Mouse (Mus musculus) adrenal gland, postnatal 14 days (tissue): ENCODE results near the gene BC024978. TPM values are rescaled to one million over a fixed set of nuclear protein-coding genes. Genes with fewer than 3 reads are reported as not detected.
"Not testable (repeated sequence)": the region's sequence is repeated elsewhere in the genome, so short reads cannot be mapped to it uniquely, and the experiment has no call there.

Source experiments
- DNase-seq: peaks from one replicate; pipeline ENCODE4 v3.0.0; 2021; ENCODE audit warnings: mixed read lengths
- total RNA-seq: library from RNA; stranded (reverse); gene quantifications from 2 replicates; pipeline ENCODE4 v1.2.3, GENCODE M21; 2021

Gene BC024978
- total RNA-seq, 1 experiment from 2014 or later, result 22.9 TPM

DNA sequence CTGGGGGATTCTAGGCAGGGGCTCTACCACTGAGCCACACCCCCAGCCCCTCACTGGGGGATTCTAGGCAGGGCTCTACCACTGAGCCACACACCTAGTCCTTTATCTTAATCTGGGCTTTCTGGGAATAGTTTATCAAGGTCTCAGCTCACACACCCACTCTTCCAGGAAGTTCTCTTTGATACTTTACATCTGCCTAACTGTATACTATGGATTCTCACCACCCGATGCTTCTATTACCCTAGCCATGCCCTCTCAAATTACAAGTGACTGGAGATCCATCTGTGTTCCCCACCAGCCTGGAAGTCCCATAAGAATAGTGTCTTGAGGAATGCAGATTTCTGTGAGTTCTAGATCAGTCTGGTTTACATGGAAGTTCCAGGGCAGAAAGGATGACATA lies 27.0 kb downstream of the BC024978 start:
- no peak for DNase-seq

DNA sequence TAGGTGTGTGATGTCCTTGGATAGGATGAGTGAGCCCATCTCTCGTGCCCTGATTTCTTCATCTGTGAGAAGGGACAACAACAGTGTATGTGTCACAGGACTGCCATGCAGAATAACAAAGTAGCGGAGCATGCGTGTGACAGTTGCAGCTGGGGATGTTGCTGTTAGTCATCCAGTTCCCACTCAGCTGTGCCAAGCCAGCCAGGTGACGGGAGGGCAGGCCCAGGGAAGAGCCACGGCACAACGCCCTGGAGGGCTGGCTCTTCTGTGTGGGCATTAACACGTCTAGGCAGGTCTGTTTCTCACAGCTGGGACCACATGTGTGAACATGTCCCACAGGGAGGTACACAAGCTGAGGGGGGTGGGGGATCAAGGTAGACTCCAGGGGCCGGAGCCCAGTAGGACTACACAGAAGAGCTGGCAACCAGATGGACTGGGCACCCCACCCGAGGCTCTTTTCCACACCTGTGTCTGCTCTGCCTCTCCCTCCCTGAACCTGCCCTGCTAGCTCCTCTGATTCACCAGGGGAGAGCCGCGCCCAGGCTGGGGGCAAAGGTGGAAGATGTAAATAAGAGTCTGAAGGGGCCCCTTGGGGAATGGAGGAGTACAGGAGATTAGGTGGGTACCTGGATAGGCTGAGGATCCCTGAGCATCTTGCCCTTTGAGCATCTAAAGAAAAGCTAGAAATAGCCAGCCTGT lies 29.4 kb downstream of the BC024978 start:
- peak; percentile 83 for DNase-seq

DNA sequence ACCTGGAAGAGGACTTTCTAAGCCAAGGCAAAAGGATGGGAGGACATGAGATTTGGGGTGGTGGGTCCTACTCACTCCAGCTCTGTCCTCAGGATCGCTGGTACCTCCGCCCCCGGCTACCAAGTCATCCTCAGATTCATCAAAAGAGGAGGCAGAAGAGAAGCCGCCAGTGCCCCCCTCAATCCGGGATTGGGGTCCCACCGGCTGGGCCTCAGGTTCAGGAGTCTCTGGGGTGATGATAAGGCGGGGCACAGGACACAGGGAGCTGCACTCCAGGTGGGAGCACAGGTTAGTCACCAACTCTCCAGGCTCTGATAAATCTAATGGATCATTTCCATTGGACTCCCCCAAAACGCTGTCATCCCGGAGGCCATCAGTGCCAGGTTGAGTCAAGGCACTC lies 31.7 kb downstream of the BC024978 start:
- no peak for DNase-seq

DNA sequence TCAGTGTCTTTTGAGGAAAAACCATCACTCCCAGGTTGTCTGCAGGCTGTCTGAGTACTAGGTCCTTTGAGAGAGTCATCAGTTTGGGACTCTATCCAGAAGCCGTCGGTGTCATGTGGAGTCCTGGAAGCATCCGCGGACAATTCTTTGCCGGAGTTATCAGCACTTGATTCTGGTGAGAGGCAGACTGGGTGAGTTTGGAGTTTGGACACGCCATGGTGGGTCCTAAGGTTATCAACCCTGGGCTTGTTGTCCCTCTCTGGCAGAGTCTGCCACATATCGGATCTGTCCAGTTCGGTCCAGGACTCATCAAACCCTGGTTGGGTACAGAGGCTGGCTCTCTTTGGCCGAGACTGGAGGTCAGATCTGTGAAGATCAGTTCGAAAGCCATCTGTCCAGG lies 32.1 kb downstream of the BC024978 start:
- DNase-seq, result peak; percentile 51

DNA sequence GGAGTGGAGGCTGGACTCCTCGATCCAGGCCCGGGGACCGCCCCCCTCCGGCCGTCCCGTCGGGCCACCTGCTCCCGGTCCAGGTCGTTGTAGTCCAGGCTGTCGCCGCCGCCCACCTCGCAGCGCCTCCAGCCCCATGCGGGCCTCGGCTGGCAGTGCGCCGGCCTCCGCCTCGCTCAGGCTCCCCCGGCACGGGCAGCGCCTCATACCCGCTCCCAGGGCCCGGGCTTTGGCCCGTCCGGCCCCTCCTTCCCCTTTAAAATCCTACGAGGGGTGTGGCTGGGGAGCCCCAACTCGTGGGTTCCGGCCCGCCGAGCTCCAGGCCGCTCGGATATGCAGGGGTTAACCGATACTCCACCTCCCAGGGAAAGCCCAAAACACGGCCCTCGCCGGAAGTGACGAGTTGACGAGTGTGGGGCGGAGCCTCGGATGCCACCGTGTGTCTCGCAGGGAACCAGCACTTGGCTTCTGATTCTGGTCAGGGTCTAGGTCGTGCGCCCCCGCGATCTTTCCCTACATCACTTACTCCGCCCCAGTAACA lies 32.8 kb downstream of the BC024978 start, which contains the start of gene Itpkc:
Itpkc (minus strand) TSS at position 381 of the 541 bp plus-strand sequence.
- DNase-seq, result peak; percentile 96

DNA sequence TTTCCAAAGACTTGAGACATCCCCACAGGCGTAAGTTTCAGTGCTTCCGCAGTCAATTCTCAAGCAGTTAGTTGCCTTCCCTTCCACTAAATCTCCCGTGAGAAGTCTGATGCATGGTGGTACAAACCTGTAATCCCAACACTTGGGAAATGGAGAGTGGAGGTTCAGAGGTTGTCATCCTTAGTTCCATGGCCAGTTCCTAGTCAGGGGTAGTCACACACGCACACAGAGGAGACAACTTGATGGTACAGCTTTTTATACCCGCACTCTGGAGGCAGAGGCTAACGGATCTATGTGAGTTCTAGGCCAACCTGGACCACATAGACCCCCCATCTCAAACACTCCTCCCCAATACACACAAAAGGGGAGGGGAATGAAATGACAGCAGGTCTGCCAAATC lies 33.3 kb downstream of the BC024978 start:
- DNase-seq, result no peak

DNA sequence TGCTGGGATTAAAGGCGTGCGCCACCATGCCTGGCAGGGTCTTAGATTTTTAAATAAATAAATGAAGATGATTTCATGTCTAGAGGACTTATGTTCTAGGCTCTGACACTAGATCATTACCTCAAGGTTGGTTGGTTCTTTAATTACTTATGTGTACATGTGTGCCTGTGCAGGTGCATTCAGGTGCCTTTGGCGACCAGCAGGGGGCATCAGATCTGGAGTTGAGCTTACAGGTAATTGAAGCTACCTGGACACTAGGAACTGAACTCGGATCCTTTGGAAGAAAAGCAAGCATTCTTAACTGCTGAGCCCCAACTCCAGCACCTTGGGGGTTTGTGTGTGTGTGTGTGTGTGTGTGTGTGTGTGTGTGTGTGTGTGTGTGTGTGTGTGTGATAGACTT lies 35.2 kb downstream of the BC024978 start:
- DNase-seq, result no peak

DNA sequence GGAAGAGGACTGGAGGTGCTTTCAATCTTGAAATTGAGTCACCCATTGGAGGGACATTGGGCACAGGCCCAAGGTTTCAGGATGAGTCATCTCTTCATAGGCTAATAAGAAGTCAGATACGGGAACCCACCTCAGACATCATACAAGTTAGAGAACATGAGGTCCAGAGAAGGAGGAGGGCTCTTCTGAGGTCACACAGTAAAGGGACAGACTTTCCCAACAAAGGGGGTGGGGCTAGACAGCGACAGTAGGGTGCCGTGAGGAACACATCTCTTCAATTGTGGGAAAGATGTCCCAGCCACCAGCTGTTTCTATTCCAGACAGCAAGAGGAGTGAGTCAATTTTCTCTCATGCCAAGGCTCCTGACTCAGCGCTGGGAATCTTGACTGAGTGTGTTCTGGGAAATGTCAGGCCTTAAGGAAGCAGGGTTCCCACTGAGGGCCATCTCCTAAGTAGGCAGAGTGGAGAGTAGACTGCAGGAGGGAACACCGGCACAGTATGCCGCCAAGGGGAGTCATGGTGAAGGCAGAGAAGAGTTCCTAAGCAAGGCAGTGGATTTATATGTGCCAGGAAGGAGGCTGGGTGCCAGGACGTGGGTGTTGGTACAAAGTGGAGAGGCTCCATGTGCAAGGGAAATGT lies 36.2 kb downstream of the BC024978 start:
- DNase-seq, result peak; percentile 91

DNA sequence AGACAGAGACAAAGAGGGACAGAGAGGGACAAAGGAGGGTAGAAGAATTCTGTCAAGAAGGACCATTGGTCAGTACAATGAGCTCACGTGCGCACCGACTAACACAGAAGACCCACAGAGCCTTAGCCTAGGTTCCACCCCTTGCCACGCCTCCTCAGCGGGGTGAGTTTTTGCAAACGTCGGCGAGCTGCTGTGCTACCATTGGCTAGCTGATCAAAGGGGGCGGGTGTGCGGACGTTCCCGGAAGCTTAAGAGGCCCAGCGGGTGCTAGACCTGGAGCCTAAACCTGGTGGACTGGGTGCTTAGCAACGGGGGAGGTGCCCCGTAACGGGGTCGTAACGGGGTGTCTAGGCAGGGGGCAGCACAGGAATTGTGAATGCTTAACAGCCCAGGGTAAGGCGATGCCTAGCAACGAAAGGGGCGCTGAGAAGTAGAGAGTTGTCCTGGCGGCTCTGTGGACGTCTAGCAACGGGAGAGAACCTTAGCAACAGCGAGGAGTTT lies 37.2 kb downstream of the BC024978 start, which contains the start of gene Coq8b:
Coq8b (plus strand) TSS at position 243 of the 501 bp plus-strand sequence.
- DNase-seq, result peak; percentile 97

DNA sequence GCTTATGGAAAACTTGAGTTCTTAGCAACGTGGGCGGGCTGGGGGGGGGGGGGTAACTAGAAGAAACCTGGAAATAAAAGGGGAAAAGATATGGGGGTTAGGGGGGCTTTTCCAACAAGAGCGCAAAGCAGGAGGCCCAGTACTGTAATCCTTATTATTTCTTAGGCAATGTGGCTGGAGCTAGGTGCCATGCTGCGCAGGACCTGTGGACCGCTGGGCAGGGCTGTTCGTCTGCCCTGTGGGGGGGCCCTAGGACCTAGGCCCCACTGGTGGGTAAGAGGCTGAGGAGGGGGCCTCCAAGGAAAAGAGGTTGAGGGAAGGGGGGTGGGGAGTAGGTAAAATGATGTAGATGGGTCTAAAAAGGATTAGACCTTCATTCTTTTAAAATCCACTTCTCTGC lies 37.7 kb downstream of the BC024978 start:
- DNase-seq, result no peak

DNA sequence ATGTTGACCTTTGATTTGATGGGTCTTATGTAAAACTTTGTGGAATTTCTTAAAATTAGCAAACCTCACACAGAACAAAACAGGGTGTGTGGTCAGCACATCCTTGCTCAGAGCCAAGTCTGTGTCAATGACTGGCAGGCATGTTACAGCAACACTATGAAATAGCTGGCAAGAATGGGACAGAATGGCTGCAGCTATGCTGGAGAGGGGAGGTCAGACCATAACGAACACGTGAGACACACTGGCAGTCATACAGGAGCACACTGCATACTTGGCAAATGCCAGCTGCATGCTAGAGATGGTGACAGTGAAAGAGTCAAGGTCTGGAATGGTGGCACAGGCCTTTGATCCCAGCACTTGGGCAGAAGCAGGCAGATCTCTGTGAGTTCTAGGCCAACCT lies 40.1 kb downstream of the BC024978 start:
- DNase-seq, result peak; percentile 69

DNA sequence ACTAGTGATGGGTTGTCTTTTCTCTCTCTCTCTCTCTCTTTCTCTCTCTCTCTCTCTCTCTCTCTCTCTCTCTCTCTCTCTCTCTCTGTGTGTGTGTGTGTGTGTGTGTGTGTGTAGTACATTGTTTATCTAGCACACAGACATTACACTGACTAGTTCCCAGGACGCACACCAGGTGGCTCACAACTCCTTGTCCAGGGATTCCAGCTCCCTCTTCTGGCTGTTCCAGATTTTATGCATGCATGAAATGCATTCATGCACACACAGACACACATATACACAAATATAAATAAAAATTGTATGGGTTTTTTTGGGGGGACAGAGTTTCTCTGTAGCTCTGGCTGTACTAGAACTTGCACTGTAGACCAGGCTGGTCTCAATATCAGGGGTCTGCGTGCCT lies 41.9 kb downstream of the BC024978 start:
- DNase-seq, result no peak

DNA sequence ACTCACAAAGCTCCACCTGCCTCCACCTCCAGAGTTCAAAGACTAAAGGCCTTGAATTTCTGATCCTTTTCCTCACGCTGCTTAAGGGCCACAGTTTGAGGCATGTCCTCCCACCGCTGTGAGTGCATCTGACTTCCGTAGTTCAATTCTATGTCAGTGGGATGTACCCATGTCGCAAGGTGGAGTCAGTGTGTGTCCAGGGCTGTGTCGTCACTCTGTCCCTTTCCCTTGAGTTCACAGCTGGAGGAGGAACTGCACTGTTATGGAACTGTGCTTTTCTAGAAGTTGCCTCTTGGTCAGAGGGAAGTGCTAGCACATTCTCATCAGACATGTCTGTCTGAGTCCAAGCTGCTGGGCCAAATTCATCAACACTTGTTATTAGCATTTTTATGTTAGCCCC lies 43.0 kb downstream of the BC024978 start:
- DNase-seq, result no peak

DNA sequence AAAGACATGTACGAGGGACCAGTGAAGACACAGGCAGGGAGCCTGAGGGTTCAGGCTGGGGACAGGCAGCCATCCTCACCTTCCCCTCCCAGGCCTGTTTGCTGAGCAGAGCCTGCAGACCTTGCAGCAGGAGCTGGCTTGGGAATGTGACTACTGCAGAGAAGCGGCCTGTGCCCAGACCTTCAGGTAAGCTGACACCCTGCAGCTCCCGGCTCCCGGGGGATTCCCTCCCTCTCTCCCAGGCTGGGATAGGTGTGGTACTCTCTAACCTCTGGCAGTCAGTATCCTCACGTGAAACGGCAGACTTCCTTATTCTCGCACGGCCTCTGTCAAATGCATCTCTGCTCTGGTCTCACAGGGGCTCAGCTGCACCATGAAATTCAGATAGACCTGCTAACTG lies 47.6 kb downstream of the BC024978 start:
- DNase-seq, result no peak

DNA sequence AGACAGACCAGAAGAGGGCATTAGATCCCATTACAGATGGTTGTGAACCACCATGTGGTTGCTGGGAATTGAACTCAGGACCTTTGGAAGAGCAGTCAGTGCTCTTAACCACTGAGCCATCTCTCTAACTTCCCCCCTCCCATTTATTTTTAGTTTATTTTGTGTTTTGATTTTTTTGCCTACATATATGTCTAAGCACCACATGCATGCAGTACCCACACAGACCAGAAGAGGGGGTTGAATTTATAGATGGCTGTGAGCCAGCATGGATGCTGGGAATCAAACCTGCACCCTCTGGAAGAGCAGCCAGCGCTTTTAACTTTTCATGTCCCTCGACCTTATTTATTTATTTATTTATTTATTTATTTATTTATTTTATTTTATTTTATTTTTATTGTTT lies 48.5 kb downstream of the BC024978 start:
- not testable (repeated sequence) for DNase-seq

DNA sequence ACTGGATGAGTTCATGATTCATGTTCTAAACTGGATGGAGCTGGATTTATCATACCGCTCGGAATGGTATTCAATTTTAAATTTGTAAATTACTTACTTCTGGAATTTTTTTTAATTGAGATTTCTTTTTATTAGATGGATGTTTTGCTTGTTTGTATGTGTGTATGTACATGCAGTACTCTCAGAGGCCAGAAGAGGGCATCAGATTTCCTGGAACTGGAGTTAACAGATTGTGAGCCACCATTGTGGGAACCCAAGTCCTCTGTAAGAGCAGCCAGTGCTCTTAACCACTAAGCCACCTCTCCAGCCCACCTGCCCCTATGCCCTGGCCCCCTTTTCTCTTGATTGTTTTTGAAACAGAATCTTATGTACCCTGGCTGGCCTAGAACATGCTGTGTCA lies 53.6 kb downstream of the BC024978 start:
- DNase-seq, result peak; percentile 43

DNA sequence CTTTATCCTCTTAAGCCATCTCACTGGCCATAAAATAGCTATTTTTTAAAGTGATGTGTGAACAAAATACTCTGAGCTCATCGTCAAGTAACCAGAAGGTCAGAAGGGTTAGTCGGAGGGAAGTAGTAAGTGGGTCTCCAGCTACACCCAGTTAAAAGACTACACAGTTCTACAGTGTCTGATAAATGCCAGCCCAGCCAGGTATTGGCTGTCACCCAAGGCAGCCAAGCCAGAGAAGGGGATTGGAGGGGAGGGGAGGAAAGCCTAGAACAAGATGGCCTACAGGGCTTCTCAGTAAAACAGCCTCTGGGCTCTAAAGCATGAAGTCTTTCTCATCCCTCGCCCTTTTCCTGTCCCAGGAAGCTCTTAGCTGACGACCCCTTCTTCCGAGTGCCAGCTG lies 54.3 kb downstream of the BC024978 start:
- DNase-seq, result no peak

DNA sequence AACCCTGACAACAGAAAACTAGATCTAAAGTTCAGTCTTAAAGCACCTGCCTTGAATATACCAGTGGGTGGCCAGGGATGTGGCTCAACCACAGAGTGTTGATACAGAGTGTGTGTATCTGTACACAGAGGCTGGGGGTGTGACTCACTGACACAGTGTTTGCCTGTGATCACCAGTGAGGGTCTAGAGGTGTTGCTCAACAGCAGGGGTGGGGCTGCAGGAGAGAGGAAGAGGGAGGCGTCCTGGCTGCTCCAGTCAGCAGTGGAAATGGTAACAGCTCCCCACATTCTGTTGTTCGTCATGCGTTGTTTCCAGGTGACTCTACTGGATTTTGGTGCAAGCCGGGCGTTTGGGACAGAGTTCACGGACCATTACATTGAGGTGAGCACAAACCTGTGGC lies 56.4 kb downstream of the BC024978 start:
- no peak for DNase-seq

DNA sequence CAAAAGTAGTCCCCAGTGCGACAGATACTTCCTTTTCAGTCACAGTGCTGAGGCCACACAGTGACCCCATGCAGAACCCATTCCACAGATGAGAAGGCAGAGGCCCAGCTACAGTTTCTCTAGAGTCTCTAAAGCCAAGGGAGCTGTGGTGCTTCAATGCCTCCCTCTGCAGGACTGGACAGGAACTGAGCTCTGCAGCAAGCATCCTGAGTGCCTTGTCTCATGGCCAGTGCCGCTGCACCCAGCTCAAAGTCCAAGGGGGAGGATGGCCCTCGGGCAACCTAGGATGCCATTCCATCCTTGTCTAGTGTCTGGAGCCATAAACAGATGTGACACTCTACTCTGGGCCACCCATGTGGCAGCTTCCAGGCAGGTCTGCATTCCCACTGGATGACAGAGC lies 60.1 kb downstream of the BC024978 start:
- peak; percentile 32 for DNase-seq

DNA sequence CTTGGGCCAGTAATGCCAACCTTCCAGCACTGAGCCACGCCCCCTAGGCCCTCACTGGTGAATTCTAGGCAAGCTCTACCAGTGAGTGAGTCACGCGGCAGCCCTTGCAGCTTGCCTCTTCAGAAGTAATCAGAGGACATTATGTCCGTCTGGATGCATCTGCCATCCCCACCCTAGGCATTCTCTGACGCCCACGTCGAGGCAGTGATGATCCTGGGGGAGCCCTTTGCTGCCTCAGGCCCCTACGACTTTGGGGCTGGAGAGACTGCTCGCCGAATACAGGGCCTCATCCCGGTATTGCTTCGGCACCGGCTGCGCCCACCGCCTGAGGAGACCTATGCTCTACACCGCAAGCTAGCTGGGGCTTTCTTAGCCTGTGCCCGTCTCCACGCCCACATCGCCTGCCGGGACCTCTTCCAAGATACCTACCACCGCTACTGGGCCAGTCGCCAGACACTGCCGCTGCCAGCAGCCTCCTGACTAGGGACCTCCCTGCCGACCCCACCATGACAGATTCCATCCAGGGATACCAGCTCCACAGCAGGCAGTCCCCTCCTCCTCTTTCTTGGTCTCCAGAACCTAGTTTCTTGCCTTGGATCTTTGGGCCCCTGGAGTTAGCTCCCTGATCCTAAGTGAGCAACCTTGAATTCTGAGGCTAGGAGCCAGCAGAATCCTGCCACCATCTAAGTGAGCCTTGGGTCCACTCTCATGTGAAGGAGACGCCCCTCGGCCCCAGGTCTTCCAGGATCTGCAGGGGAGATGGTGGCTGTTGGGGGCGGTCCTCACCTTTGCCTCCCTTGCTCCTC lies 61.7 kb downstream of the BC024978 start:
- DNase-seq, result peak; percentile 76

DNA sequence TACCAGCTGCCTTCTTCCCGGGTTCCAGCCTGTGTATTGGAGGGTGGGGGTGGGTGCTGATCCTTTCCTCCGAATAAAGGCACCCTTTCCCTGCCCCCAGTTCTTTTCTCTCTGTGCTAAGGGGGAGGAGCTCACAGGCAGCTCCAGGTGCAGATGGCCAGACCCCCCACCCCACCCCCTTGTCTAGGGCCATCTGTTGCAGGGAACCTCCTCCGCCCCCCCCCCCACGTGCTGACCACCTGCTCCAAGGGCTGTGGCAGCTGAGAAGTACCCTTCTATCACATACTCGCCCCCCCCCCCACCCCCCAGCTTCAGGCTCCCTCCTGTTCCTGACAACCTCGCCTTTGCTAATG lies 62.2 kb downstream of the BC024978 start:
- no peak for DNase-seq

DNA sequence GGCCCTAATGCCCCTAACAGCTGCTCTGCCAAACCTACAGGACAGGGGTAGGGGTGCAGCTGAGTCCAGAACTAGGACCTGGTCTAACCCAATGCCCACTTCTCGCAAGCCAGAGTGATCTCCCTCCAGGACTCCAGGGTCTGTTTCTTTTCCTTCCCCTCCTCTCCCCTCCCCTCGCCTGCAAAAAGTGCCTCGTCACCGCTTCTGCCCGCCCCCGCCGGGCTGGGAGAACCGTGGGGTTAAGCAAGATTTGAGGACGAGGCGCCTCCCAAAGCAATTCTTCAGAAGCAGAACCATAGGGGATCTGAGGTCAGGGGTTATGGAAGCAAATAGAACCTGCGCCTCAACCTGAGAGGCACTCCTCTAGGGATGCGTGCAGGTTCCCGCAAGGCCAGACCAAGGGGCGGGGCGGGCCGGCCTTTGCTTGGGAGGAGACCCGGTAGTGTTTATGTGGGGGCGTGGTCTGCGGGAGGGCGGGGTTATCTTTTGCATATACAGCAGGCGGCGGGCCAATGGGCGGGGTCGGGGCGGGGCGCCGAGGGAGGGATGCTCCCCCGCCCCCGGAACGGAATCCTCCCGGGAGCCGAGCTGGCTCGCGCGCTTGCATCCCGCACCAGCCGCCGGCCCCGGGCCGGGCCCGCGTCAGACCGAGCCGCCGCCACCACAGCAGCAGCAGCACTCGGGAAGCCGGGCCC lies 62.8 kb downstream of the BC024978 start, which contains the start of gene Numbl:
Numbl (plus strand) TSS at position 229 of the 695 bp plus-strand sequence.
- DNase-seq, result peak; percentile 97
